Mouse (Mus musculus) forebrain, embryonic 13.5 days (tissue): ENCODE measurements around the gene Mmel1. TPM values are rescaled to one million over a fixed set of nuclear protein-coding genes. Genes with fewer than 3 reads are reported as not detected.

Experiments
- ATAC-seq: fragments of 200-750 bp; cut with Nextera tagmentation; 2 replicates; pipeline ENCODE4 v1.8.0; 2017
- H3K27ac ChIP-seq: fragments of 300-500 bp; sonication (generic); 2 replicates; pipeline ENCODE4 v1.5.1; 2015; ENCODE audit warnings: inconsistent platforms, mild to moderate bottlenecking, moderate library complexity
- H3K27me3 ChIP-seq: fragments of 300-500 bp; sonication (generic); 2 replicates; pipeline ENCODE4 v1.6.1; 2015; ENCODE audit warnings: mild to moderate bottlenecking, inconsistent platforms
- H3K36me3 ChIP-seq: fragments of 300-500 bp; sonication (generic); 2 replicates; pipeline ENCODE4 v1.6.1; 2015; ENCODE audit warnings: mild to moderate bottlenecking, inconsistent platforms; ENCODE audit not compliant: poor library complexity, severe bottlenecking
- H3K4me1 ChIP-seq: fragments of 300-500 bp; sonication (generic); 2 replicates; pipeline ENCODE4 v1.6.1; 2015; ENCODE audit warnings: inconsistent platforms
- H3K4me2 ChIP-seq: fragments of 300-500 bp; sonication (generic); 2 replicates; pipeline ENCODE4 v1.6.1; 2015; ENCODE audit warnings: inconsistent platforms, mild to moderate bottlenecking, moderate library complexity
- H3K4me3 ChIP-seq: fragments of 300-500 bp; sonication (generic); 2 replicates; pipeline ENCODE4 v1.5.1; 2015; ENCODE audit warnings: mild to moderate bottlenecking, inconsistent platforms
- H3K9ac ChIP-seq: fragments of 300-500 bp; sonication (generic); 2 replicates; pipeline ENCODE4 v1.6.1; 2015; ENCODE audit warnings: mild to moderate bottlenecking, inconsistent platforms
- H3K9me3 ChIP-seq: fragments of 300-500 bp; sonication (generic); replicated peaks from 2 replicates; pipeline ENCODE4 v1.6.1; 2016; ENCODE audit warnings: inconsistent platforms
- WGBS: fragments of 180-500 bp; shearing (Covaris S2); methylation state at CpG from one replicate; pipeline ENCODE4 v1.1.7; 2015; 5-methylcytosine and 5-hydroxymethylcytosine counted together
- polyA plus RNA-seq: library from polyadenylated mRNA; unstranded; fragments of >200 nt; fragmentation: Nextera tagmentation; extraction: Ambion mirVana; gene quantifications from 2 replicates; pipeline ENCODE4 v1.2.1, GENCODE M21; 2015

Gene Mmel1
- polyA plus RNA-seq, 1 experiment from 2014 or later: 0.12 TPM

DNA sequence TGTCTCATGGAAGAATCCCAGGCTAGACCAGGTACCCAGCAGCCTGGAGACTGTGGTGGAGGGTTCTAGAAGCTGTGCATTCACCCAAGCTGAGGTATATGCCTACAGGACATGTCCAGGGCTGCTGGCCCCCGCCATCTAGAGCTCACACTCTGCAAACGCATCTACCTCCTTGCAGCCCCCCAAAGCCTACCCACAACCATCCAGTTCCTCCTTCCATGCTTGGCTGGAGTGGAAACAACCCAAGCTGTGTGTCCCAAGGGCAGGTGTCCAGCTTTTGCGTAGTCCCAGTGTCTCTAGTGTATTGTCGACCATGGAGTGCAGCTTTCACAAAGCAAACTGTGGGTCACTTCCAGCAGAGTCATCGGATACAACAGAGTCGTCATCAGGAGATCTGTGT is 2.1 kb upstream of the Mmel1 start:
- no peaks in the 10 kb centered on the region for H3K36me3 ChIP-seq
- no peaks in the 10 kb centered on the region for H3K9me3 ChIP-seq
- H3K27me3 ChIP-seq: peaks cover 37% of the 10 kb centered on the region
- no peak overlapping the region for H3K4me3 ChIP-seq
- ATAC-seq: no peak
- peaks cover 20% of the 10 kb centered on the region for H3K4me1 ChIP-seq
- WGBS: 83% methylated on average over 6 of the region's 6 CpGs
- H3K27ac ChIP-seq: no peak overlapping the region
- H3K9ac ChIP-seq: no peak overlapping the region
- no peak overlapping the region for H3K4me2 ChIP-seq

DNA sequence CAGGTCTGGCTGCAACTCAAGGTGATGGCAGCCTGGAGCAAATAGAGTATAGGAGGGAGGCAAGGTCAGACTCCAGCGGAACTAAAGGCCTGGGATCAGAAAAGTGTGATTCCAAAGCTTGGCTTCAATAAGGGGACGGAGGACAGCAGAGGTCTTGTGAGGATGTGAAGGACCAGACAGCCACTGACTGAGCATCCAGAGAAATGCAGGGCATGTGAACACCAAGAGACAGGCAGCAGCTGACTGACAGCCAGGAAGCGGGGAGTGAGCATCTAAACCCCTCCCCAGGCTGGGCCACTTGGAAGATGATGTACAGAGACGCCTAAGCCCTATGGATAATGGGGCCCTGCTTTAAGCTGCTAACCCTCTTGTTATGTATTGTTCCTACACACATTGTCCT is 1.3 kb downstream of the Mmel1 start:
- Histone ChIP-seq H3K4me1 (peaks cover 5% of the 10 kb centered on the region), H3K27ac (no peak overlapping the region), H3K4me2 (no peak overlapping the region), H3K9ac (no peak overlapping the region), H3K9me3 (no peaks in the 10 kb centered on the region), H3K36me3 (no peaks in the 10 kb centered on the region), H3K4me3 (no peak overlapping the region), H3K27me3 (peaks cover 44% of the 10 kb centered on the region)
- 57% methylated on average over 4 of the region's 4 CpGs for WGBS
- ATAC-seq: no peak

DNA sequence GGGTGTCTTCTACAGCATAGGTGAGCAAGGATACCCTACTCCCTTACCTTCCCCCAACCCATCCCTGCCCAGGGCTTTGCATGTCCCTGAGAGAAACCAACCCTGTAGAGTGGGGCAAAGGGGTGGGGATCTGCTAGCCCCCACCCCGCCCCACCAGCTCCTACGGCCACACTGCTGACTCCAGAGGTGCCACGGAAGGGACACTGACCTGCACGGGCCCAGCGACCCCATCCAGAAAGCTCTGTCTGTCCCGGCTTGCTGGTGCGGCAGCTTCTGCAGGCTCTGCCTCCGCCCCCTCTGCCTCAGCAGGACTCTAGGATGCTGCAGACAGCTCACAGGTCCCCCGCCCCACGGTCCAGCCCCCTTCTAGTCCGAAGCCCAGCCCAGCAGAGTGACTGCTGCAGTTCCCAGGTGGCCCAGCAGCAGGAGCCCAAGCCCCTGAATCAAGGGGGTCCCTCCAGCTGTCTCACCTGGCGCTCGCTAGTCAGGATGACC is 2.4 kb downstream of the Mmel1 start:
- Histone ChIP-seq H3K4me3 (no peak overlapping the region), H3K27ac (no peak overlapping the region)

DNA sequence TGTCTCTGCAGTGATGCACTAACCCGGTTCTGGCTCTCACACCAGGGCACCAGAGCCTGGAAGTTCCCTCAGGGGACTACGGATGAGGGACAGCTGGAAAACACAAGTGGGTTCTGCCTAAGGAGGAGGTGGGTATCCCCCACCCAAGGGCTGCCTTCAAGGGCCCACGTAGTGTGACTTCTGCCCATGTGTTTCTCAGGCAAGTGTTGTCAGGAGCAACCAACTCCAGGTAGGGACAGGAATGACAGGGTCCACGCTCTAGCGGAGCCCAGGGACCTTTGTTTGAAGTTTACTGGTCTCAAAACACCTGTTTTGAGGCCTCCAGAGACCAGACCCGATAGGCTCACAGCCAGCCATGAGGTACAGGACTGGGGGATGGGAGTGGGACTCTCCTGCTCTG is 3.8 kb downstream of the Mmel1 start:
- peaks cover 38% of the 10 kb centered on the region for H3K27me3 ChIP-seq
- no peak overlapping the region for H3K4me3 ChIP-seq
- H3K27ac ChIP-seq: no peak overlapping the region
- H3K9me3 ChIP-seq: no peaks in the 10 kb centered on the region
- no peak for ATAC-seq
- H3K4me2 ChIP-seq: no peak overlapping the region
- no peaks in the 10 kb centered on the region for H3K36me3 ChIP-seq
- peaks cover 11% of the 10 kb centered on the region for H3K4me1 ChIP-seq
- H3K9ac ChIP-seq: no peak overlapping the region
- WGBS: 76% methylated on average over 6 of the region's 6 CpGs

More for the DNA sequence above, 2.4 kb downstream of the Mmel1 start:
- H3K36me3 ChIP-seq: no peaks in the 10 kb centered on the region
- peaks cover 45% of the 10 kb centered on the region for H3K27me3 ChIP-seq
- WGBS: 1% methylated on average over 13 of the region's 13 CpGs
- H3K9ac ChIP-seq: peak overlapping the region; percentile 26; the same call in 1 of the 2 replicates
- H3K9me3 ChIP-seq: no peaks in the 10 kb centered on the region
- no peak for ATAC-seq
- H3K4me1 ChIP-seq: peaks cover 5% of the 10 kb centered on the region
- peak overlapping the region; percentile 41 for H3K4me2 ChIP-seq

DNA sequence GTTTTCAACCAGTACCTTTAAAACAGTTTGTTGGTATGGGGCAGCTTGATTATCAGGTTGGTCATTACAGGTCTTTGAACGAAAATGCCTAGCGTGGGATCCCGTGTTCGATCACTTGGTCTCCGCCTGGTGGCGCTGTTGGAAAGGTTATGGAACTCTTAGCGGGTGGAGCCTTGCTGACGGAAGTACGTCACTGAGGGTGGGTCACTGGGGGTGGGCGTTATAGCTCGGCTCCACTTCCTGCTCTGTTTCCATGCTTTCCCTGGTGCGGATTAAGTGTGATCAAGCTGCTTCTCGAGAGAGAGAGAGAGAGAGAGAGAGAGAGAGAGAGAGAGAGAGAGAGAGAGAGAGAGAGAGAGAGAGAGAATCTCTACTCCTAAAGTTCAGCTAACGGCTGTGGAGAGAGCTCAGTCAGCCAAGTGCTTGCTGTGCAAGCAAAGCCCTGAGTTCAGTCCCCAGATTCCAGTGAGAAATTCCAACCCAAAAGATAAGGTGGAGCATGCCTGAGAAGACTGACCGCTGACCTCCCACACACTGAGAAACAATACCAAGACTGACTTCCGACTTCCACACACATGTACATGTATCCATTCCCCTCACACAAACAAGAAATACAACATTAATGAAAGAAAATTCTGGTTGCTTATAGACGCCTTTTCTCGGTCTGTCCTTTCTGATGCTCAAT is 8.6 kb downstream of the Mmel1 start:
- H3K9me3 ChIP-seq: no peaks in the 10 kb centered on the region
- ATAC-seq: peak; percentile 98
- peaks cover 13% of the 10 kb centered on the region for H3K27me3 ChIP-seq
- H3K4me3 ChIP-seq: peak overlapping the region; percentile 36
- H3K27ac ChIP-seq: peak overlapping the region; percentile 69
- H3K4me2 ChIP-seq: peak overlapping the region; percentile 61
- WGBS: 11% methylated on average over 18 of the region's 18 CpGs
- no peaks in the 10 kb centered on the region for H3K36me3 ChIP-seq
- peaks cover 11% of the 10 kb centered on the region for H3K4me1 ChIP-seq
- H3K9ac ChIP-seq: peak overlapping the region; percentile 63

DNA sequence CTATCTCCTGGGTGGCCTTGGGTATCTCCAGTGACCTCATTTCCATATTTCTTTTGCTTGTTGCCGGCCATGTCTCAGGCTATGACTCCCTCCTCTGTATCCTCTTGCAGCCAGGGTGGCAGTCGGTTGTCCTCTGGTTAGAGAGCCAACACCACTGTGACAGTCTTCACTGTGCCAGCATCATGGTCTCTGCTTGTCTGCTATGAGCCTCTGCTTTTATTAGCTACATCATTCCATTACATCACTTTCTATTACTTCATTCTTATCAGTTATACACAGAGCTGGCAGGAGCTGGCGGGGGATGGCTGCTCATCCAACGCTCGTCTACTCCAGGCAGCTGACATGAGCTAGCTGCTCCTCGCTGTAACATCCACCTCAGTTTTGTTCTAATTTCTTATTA is 11.3 kb downstream of the Mmel1 start:
- peaks cover 11% of the 10 kb centered on the region for H3K4me1 ChIP-seq
- H3K4me2 ChIP-seq: no peak overlapping the region
- no peak overlapping the region for H3K9ac ChIP-seq
- no peaks in the 10 kb centered on the region for H3K36me3 ChIP-seq
- 85% methylated on average over 6 of the region's 6 CpGs for WGBS
- ATAC-seq: no peak
- no peaks in the 10 kb centered on the region for H3K9me3 ChIP-seq
- H3K27ac ChIP-seq: no peak overlapping the region
- H3K27me3 ChIP-seq: peaks cover 11% of the 10 kb centered on the region
- H3K4me3 ChIP-seq: no peak overlapping the region

DNA sequence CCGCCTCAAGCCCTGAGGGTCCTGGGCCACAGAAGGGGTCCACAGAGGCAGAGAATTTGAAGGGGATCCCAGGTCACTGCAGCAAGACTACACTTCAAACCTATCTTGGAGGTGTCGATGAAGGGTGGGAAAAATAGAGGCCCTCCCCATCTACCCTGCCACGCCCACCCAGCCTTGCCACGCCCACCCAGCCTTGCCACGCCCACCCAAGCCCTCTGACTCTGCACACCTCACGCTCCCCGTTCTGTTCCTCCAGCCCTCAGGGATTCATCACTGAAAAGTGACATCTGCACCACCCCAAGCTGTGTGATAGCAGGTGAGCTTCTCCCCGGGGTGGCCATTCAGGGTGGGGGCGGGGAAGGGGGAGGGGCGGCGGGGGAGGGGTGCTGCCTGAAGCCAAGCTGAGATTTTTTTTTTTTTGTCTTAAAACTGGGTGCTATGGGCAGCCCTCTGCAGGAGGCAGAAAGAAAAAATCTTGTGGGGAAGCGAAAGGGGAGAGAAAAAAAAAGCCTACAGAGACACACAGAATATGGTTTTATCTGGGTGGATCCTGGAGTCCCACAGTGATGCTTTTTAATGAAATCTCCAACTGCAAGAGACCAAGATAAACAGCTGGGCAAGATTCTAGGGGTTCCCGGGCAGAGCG is 12.8 kb downstream of the Mmel1 start:
- Histone ChIP-seq H3K9me3 (no peaks in the 10 kb centered on the region), H3K4me1 (peaks cover 10% of the 10 kb centered on the region), H3K9ac (no peak overlapping the region), H3K4me3 (no peak overlapping the region), H3K36me3 (no peaks in the 10 kb centered on the region), H3K27me3 (peaks cover 7% of the 10 kb centered on the region; the same call in 1 of the 2 replicates), H3K4me2 (no peak overlapping the region), H3K27ac (no peak overlapping the region)
- no peak for ATAC-seq
- 43% methylated on average over 14 of the region's 14 CpGs for WGBS

DNA sequence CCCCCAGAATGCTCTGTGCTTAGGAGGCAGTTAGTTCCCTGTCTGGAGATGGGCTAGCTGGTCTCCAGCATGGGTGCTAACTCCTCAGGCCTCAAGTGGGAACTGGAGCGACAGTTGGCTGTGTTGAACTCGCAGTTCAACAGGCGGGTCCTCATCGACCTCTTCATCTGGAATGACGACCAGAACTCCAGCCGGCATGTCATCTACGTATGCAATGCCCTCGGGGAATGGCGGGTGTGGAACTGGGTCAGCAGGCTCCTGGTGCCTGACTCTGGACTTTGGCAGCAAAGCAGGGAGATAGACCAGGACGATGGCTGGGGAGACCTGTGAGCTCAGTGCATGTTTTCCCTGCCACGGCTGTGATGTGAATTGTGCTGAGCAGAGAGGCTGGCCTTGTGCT is 16.0 kb downstream of the Mmel1 start:
- Histone ChIP-seq H3K4me1 (no peaks in the 10 kb centered on the region), H3K27me3 (peaks cover 7% of the 10 kb centered on the region; the same call in 1 of the 2 replicates), H3K27ac (no peak overlapping the region), H3K36me3 (no peaks in the 10 kb centered on the region), H3K9ac (no peak overlapping the region), H3K4me3 (no peak overlapping the region), H3K9me3 (no peaks in the 10 kb centered on the region), H3K4me2 (no peak overlapping the region)
- no peak for ATAC-seq
- WGBS: 86% methylated on average over 11 of the region's 11 CpGs

DNA sequence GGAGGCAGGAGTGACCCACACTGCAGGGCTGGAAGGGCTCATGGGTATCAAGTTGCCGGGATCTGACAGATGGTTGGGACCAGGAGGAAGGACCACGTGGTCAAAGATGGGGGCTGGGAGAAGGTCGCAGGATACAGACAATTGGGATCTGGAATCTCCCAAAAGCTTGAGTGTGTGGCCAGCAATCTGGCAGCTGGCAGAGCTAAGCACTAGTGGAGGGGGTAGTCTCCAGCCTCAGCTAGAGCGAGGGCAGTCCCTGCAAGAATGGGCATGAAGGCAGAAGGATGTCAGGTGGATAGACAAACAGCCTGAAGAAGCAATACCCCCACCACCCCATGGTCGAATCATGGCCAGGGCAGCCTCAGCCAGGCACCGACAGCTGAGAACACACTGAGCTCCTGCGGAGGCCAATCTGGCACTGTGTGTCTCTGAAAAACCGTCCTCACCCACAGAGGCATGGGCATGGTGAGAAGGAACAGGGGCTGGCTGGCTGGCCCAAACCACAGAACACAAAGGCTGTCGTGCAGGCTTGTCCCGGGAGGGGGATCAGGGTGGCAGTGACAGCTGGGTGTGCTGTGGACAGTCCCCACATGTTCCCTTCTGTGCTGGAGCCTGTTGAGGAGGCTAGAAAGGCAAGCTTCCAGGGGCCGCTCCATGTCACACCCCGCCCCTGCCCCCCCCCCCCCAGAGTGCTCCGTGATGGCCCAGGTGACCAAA is 17.6 kb downstream of the Mmel1 start:
- Histone ChIP-seq H3K9ac (no peak overlapping the region), H3K4me1 (no peaks in the 10 kb centered on the region), H3K9me3 (no peaks in the 10 kb centered on the region), H3K4me2 (no peak overlapping the region), H3K27me3 (0 out of 2 replicates have a peak, but pooled peaks cover 13% of the 10 kb centered on the region), H3K36me3 (no peaks in the 10 kb centered on the region), H3K4me3 (no peak overlapping the region), H3K27ac (no peak overlapping the region)
- no peak for ATAC-seq
- 75% methylated on average over 13 of the region's 13 CpGs for WGBS

DNA sequence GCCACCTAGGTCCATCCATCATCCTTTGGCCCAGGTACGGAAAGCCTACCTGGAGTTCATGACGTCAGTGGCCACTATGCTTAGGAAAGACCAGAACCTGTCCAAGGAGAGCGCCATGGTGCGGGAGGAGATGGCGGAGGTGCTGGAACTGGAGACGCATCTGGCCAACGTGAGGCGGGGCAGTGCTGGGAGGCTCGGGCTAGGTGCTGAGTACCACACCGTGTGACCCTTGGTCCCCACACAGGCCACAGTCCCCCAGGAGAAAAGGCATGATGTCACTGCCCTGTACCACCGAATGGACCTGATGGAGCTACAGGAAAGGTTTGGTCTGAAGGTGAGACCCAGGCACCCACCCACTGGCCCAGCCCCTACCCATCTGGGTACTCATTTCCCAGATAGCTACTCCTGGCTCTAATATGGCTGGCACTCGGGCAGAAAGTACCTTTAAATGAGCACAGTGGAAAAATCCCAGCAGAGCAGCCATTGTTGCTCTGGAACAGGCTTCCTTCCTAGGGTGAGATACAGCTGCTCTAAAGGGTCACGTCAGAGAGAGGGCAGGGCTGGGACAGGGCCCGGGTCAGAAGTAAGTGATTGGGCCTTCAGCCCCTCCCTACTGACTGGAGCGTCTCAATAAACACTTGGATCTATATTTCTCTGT is 18.3 kb downstream of the Mmel1 start:
- Histone ChIP-seq H3K27me3 (0 out of 2 replicates have a peak, but pooled peaks cover 13% of the 10 kb centered on the region), H3K4me1 (no peaks in the 10 kb centered on the region), H3K27ac (no peak overlapping the region), H3K4me3 (no peak overlapping the region), H3K9me3 (no peaks in the 10 kb centered on the region), H3K4me2 (no peak overlapping the region), H3K36me3 (no peaks in the 10 kb centered on the region), H3K9ac (no peak overlapping the region)
- no peak for ATAC-seq
- WGBS: 85% methylated on average over 15 of the region's 15 CpGs

DNA sequence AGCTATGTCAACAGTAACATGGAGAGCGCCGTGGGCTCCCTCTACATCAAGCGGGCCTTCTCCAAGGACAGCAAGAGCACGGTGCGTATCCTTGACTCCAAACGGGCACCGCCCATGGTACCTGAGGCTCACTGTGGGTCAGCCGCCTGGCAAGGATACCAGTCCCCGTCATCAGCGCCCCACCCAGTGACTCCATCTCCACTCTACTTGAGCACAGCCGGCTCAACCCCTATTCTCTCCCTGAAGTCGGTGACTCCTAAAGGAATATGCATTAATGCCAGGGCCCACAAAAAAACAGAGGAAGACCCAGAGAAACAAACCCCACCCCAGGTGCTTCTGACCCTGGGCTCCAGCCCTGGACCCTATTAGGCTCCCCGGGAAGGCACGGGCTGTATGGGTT is 21.5 kb downstream of the Mmel1 start:
- WGBS: 94% methylated on average over 14 of the region's 14 CpGs
- H3K4me2 ChIP-seq: no peak overlapping the region
- no peaks in the 10 kb centered on the region for H3K9me3 ChIP-seq
- H3K4me1 ChIP-seq: no peaks in the 10 kb centered on the region
- no peak overlapping the region for H3K27ac ChIP-seq
- ATAC-seq: no peak
- no peak overlapping the region for H3K9ac ChIP-seq
- 0 out of 2 replicates have a peak, but pooled peaks cover under 1% of the 10 kb centered on the region for H3K36me3 ChIP-seq
- 0 out of 2 replicates have a peak, but pooled peaks cover 7% of the 10 kb centered on the region for H3K27me3 ChIP-seq
- H3K4me3 ChIP-seq: no peak overlapping the region
